Mouse (Mus musculus) heart, adult 11 months (tissue): Measurements from ENCODE around the gene Fgfr2.
A peak's percentile ranks its signal among the peaks of the same experiment; 100 is the strongest.

Experiments used
- DNase-seq: peaks from one replicate; pipeline ENCODE4 v3.0.0; 2022

The Fgfr2 gene

GRCm38 (mm10) chr7:132384736-132385455, 738.3 kb downstream of the Fgfr2 start:
- no peak for DNase-seq

- no peak for DNase-seq
Observed at GRCm38 (mm10) chr7:132380634-132381336, 742.4 kb downstream of the Fgfr2 start.

- DNase-seq, result no peak
Observed at GRCm38 (mm10) chr7:132377913-132378312, 745.2 kb downstream of the Fgfr2 start.

- no peak for DNase-seq
Observed at GRCm38 (mm10) chr7:132373594-132374378, 749.4 kb downstream of the Fgfr2 start.

- DNase-seq, result no peak
Observed at GRCm38 (mm10) chr7:132372752-132373513, 750.2 kb downstream of the Fgfr2 start.

- no peak for DNase-seq
Observed at GRCm38 (mm10) chr7:132371832-132372231, 751.3 kb downstream of the Fgfr2 start.

- DNase-seq, result no peak
Observed at GRCm38 (mm10) chr7:132369784-132370183, 753.4 kb downstream of the Fgfr2 start.

GRCm38 (mm10) chr7:132368859-132369258, 754.3 kb downstream of the Fgfr2 start:
- DNase-seq, result no peak

GRCm38 (mm10) chr7:132367344-132367743, 755.8 kb downstream of the Fgfr2 start:
- DNase-seq, result no peak

- DNase-seq, result no peak
Observed at GRCm38 (mm10) chr7:132365703-132366384, 757.3 kb downstream of the Fgfr2 start.

GRCm38 (mm10) chr7:132365111-132365510, 758.0 kb downstream of the Fgfr2 start:
- DNase-seq, result no peak

GRCm38 (mm10) chr7:132364506-132364905, 758.6 kb downstream of the Fgfr2 start:
- no peak for DNase-seq

- no peak for DNase-seq
Observed at GRCm38 (mm10) chr7:132360336-132360735, 762.8 kb downstream of the Fgfr2 start.

- DNase-seq, result peak; percentile 96
Observed at GRCm38 (mm10) chr7:132358709-132359108, 764.4 kb downstream of the Fgfr2 start.

GRCm38 (mm10) chr7:132358250-132358649, 764.9 kb downstream of the Fgfr2 start:
- peak; percentile 95 for DNase-seq

- no peak for DNase-seq
Observed at GRCm38 (mm10) chr7:132357841-132358237, 765.3 kb downstream of the Fgfr2 start.

- DNase-seq, result no peak
Observed at GRCm38 (mm10) chr7:132356881-132357840, 766.0 kb downstream of the Fgfr2 start.

GRCm38 (mm10) chr7:132356185-132356584, 767.0 kb downstream of the Fgfr2 start:
- DNase-seq, result no peak

GRCm38 (mm10) chr7:132355767-132356166, 767.4 kb downstream of the Fgfr2 start:
- DNase-seq, result no peak

GRCm38 (mm10) chr7:132349075-132349572, 774.0 kb downstream of the Fgfr2 start:
- DNase-seq, result no peak
